Mouse (Mus musculus): ENCODE measurements at regions not wholly inside any gene's neighbourhood (a gene's known extent, or its start where the extent isn't known, plus 50 kb on each side); places are given as distances from the start of the nearest gene placed in this dataset.

- DNase-seq (ENCODE audit: low read depth in 2 of 2, low spot score in 2 of 2), result no peak
Measured at GRCm38 (mm10) chr19:14337025-14337424, 260.8 kb downstream of the Tle4 start.

- DNase-seq (ENCODE audit: low read depth in 2 of 2, low spot score in 2 of 2), result no peak
Measured at GRCm38 (mm10) chr19:14340759-14341158, 257.1 kb downstream of the Tle4 start.

GRCm38 (mm10) chr19:14343890-14344289 is 254.0 kb downstream of the Tle4 start:
- no peak for DNase-seq (ENCODE audit: low read depth in 2 of 2, low spot score in 2 of 2)

- no peak for DNase-seq (ENCODE audit: low read depth in 2 of 2, low spot score in 2 of 2)
Measured at GRCm38 (mm10) chr19:14344467-14344866, 253.4 kb downstream of the Tle4 start.

GRCm38 (mm10) chr19:14347026-14347425 is 250.8 kb downstream of the Tle4 start:
- DNase-seq (ENCODE audit: low read depth in 2 of 2, low spot score in 2 of 2), result no peak

GRCm38 (mm10) chr19:14347429-14347828 is 250.4 kb downstream of the Tle4 start:
- no peak for DNase-seq (ENCODE audit: low read depth in 2 of 2, low spot score in 2 of 2)

- no peak for DNase-seq (ENCODE audit: low read depth in 2 of 2, low spot score in 2 of 2)
Measured at GRCm38 (mm10) chr19:14349753-14350152, 248.1 kb downstream of the Tle4 start.

GRCm38 (mm10) chr19:14351728-14352340 is 246.0 kb downstream of the Tle4 start:
- DNase-seq (ENCODE audit: low read depth in 2 of 2, low spot score in 2 of 2), result peak; percentile 56 to 57

- DNase-seq (ENCODE audit: low read depth in 2 of 2, low spot score in 2 of 2), result no peak
Measured at GRCm38 (mm10) chr19:14352551-14352950, 245.3 kb downstream of the Tle4 start.

GRCm38 (mm10) chr19:14353151-14353550 is 244.7 kb downstream of the Tle4 start:
- DNase-seq (ENCODE audit: low read depth in 2 of 2, low spot score in 2 of 2), result no peak

- DNase-seq (ENCODE audit: low read depth in 2 of 2, low spot score in 2 of 2), result no peak
Measured at GRCm38 (mm10) chr19:14355128-14355527, 242.7 kb downstream of the Tle4 start.

GRCm38 (mm10) chr19:14355946-14356345 is 241.9 kb downstream of the Tle4 start:
- no peak for DNase-seq (ENCODE audit: low read depth in 2 of 2, low spot score in 2 of 2)

- DNase-seq (ENCODE audit: low read depth in 2 of 2, low spot score in 2 of 2), result no peak
Measured at GRCm38 (mm10) chr19:14360611-14361010, 237.2 kb downstream of the Tle4 start.

GRCm38 (mm10) chr19:14369098-14369604 is 228.7 kb downstream of the Tle4 start:
- DNase-seq (ENCODE audit: low read depth in 2 of 2, low spot score in 2 of 2), result no peak

GRCm38 (mm10) chr19:14371360-14371759 is 226.5 kb downstream of the Tle4 start:
- no peak for DNase-seq (ENCODE audit: low read depth in 2 of 2, low spot score in 2 of 2)

GRCm38 (mm10) chr19:14373996-14374395 is 223.9 kb downstream of the Tle4 start:
- DNase-seq (ENCODE audit: low read depth in 2 of 2, low spot score in 2 of 2), result no peak

GRCm38 (mm10) chr19:14380898-14381297 is 217.0 kb downstream of the Tle4 start:
- no peak for DNase-seq (ENCODE audit: low read depth in 2 of 2, low spot score in 2 of 2)

- DNase-seq (ENCODE audit: low read depth in 2 of 2, low spot score in 2 of 2), result peak in 1 of 2 experiments; percentile 1
Measured at GRCm38 (mm10) chr19:14387796-14388195, 210.1 kb downstream of the Tle4 start.

GRCm38 (mm10) chr19:14388539-14388938 is 209.3 kb downstream of the Tle4 start:
- peak; percentile 41 to 64 for DNase-seq (ENCODE audit: low read depth in 2 of 2, low spot score in 2 of 2)

GRCm38 (mm10) chr19:14389881-14390837 is 207.7 kb downstream of the Tle4 start:
- DNase-seq (ENCODE audit: low read depth in 2 of 2, low spot score in 2 of 2), result no peak

- DNase-seq (ENCODE audit: low read depth in 2 of 2, low spot score in 2 of 2), result no peak
Measured at GRCm38 (mm10) chr19:14390914-14391313, 206.9 kb downstream of the Tle4 start.
